Mouse (Mus musculus) C2C12 (cell line): ENCODE measurements around the gene Atp2b2.

Source experiments
- CEBPB ChIP-seq: IDR thresholded peaks from one replicate; pipeline ENCODE4 v1.6.1; 2011; ENCODE audit warnings: low read depth, mild to moderate bottlenecking, control low read depth, moderate library complexity
- CTCF ChIP-seq: IDR thresholded peaks from one replicate; pipeline ENCODE4 v1.5.1; 2011; ENCODE audit not compliant: control insufficient read depth, insufficient read depth, insufficient read length
- MAX ChIP-seq: IDR thresholded peaks from one replicate; pipeline ENCODE4 v1.6.1; 2011; ENCODE audit warnings: mild to moderate bottlenecking, control low read depth
- MYOD1 ChIP-seq: IDR thresholded peaks from one replicate; pipeline ENCODE4 v1.6.1; 2011; ENCODE audit warnings: low read depth; ENCODE audit not compliant: control insufficient read depth, insufficient read length

DNA sequence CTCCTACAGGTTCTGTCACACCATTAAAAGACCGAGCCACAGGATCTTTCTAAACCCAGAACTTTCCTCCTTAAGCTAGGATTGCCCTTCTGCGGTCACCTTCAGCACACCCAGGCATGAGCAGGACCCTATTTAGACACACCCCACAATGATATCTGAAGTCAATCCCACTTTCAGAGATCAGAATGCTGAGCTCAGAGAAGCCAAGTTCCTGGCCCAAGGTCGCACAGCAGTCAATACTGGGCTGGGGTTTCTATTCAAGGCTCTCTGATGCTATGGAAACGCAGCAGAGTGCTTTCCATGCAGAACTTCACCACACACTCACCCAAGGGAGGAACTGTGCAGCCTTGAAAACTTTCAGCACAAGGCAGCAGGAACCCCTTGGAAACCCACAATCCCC is 157.6 kb downstream of the Atp2b2 start:
- TF ChIP-seq MAX (no peak), CTCF (no peak), CEBPB (no peak), MYOD1 (no peak)
